Mouse (Mus musculus) neural tube, embryonic 14.5 days (tissue): ENCODE measurements around the gene Dact2. TPM values are rescaled to one million over a fixed set of nuclear protein-coding genes. Genes with fewer than 3 reads are reported as not detected.

Source experiments
- ATAC-seq: fragments of 200-750 bp; cut with Nextera tagmentation; 2 replicates; pipeline ENCODE4 v1.8.0; 2017; ENCODE audit warnings: low read depth, mild to moderate bottlenecking, moderate TSS enrichment, moderate library complexity
- H3K27ac ChIP-seq: fragments of 300-500 bp; sonication (generic); 2 replicates; pipeline ENCODE4 v1.5.1; 2014; ENCODE audit warnings: low read depth, mild to moderate bottlenecking, control low read depth, low read length, moderate library complexity, mixed read lengths
- H3K27me3 ChIP-seq: fragments of 300-500 bp; sonication (generic); 2 replicates; pipeline ENCODE4 v1.6.1; 2014; ENCODE audit warnings: low read length; ENCODE audit not compliant: control insufficient read depth, insufficient read depth
- H3K36me3 ChIP-seq: fragments of 300-500 bp; sonication (generic); 2 replicates; pipeline ENCODE4 v1.6.1; 2014; ENCODE audit warnings: low read length, mixed read lengths; ENCODE audit not compliant: control insufficient read depth, insufficient read depth
- H3K4me1 ChIP-seq: fragments of 300-500 bp; sonication (generic); 2 replicates; pipeline ENCODE4 v1.6.1; 2014; ENCODE audit warnings: low read length; ENCODE audit not compliant: control insufficient read depth, insufficient read depth
- H3K4me2 ChIP-seq: fragments of 300-500 bp; sonication (generic); 2 replicates; pipeline ENCODE4 v1.6.1; 2014; ENCODE audit warnings: mild to moderate bottlenecking, low read depth, low read length, control low read depth
- H3K4me3 ChIP-seq: fragments of 300-500 bp; sonication (generic); 2 replicates; pipeline ENCODE4 v1.5.1; 2014; ENCODE audit warnings: low read depth, low read length, control low read depth, mixed read lengths
- H3K9ac ChIP-seq: fragments of 300-500 bp; sonication (generic); replicated peaks from 2 replicates; pipeline ENCODE4 v1.6.1; 2014; ENCODE audit warnings: low read depth, mild to moderate bottlenecking, control low read depth, low read length, mixed read lengths
- H3K9me3 ChIP-seq: fragments of 300-500 bp; sonication (generic); 2 replicates; pipeline ENCODE4 v1.6.1; 2016; ENCODE audit warnings: low read length; ENCODE audit not compliant: control insufficient read depth
- whole genome bisulfite sequencing: fragments of 180-500 bp; shearing (Covaris S2); extraction: QIAGEN DNeasy Blood & Tissue Kit; methylation state at CpG from one replicate; pipeline ENCODE4 v1.1.7; 2014; 5-methylcytosine and 5-hydroxymethylcytosine counted together
- polyA plus RNA-seq: library from polyadenylated mRNA; unstranded; fragments of >200 nt; fragmentation: Nextera tagmentation; extraction: Ambion mirVana; gene quantifications from 2 replicates; pipeline ENCODE4 v1.2.1, GENCODE M21; 2014

Gene Dact2
- polyA plus RNA-seq, 1 experiment from 2014 or later = 3.2 TPM

DNA sequence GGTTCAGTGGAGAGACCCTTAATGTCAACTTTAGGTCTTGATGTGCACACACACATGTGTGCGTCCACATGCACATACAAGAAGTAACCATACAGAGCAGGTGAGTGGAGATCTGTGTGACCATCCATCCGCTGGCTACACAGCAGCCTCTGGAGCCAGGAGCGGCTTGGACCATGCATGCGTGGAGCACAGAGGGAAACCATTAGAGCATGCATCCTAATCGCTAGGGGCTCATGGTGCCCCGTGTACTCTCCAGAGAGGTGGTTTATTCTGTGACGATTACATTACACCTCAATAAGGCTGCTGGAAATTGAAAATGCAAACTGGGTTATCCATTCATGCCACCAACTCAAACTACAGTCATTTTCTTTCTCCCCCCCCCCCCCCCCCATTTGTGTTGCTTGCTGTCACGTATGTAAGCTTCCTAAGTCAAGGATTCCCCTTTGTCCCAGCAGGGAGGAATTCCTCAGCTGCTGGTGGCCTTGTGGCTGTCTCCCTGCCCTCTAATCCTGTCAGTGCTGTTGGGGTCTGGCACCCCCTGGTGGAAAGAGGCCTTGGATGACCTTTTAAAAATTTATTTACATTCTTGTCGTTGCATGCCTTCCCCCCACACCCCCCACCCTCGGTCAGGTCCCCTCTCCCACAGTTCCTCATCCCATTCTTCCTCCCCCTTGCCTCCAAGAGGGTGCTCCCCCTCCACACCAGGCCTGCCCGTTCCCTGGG, 17.9 kb upstream of the Dact2 start:
- H3K36me3 ChIP-seq = no peaks in the 10 kb centered on the region
- H3K27ac ChIP-seq = no peak overlapping the region
- no peaks in the 10 kb centered on the region for H3K4me1 ChIP-seq
- H3K4me2 ChIP-seq = no peak overlapping the region
- 36% methylated on average over 11 of the region's 11 CpGs for WGBS
- no peak overlapping the region for H3K4me3 ChIP-seq
- ATAC-seq = no peak
- H3K27me3 ChIP-seq = no peaks in the 10 kb centered on the region
- no peak overlapping the region for H3K9ac ChIP-seq
- no peaks in the 10 kb centered on the region for H3K9me3 ChIP-seq

- H3K9me3 ChIP-seq = no peaks in the 10 kb centered on the region
- no peaks in the 10 kb centered on the region for H3K4me1 ChIP-seq
- ATAC-seq = peak; percentile 49; the same call in 1 of the 2 replicates
- no peaks in the 10 kb centered on the region for H3K27me3 ChIP-seq
- no peak overlapping the region for H3K27ac ChIP-seq
- no peak overlapping the region for H3K4me3 ChIP-seq
- H3K4me2 ChIP-seq = no peak overlapping the region
- H3K9ac ChIP-seq = no peak overlapping the region
- no peaks in the 10 kb centered on the region for H3K36me3 ChIP-seq
- WGBS = 66% methylated on average over 7 of the region's 7 CpGs
These were observed 16.6 kb upstream of the Dact2 start for GRCm38 (mm10) chr17:14220606-14221202.

GRCm38 (mm10) chr17:14213976-14214529, 9.9 kb upstream of the Dact2 start:
- H3K4me3 ChIP-seq = no peak overlapping the region
- WGBS = 73% methylated on average over 3 of the region's 3 CpGs
- no peak overlapping the region for H3K9ac ChIP-seq
- no peak overlapping the region for H3K4me2 ChIP-seq
- H3K4me1 ChIP-seq = no peaks in the 10 kb centered on the region
- no peaks in the 10 kb centered on the region for H3K9me3 ChIP-seq
- H3K27me3 ChIP-seq = no peaks in the 10 kb centered on the region
- no peak overlapping the region for H3K27ac ChIP-seq
- H3K36me3 ChIP-seq = no peaks in the 10 kb centered on the region
- no peak for ATAC-seq

DNA sequence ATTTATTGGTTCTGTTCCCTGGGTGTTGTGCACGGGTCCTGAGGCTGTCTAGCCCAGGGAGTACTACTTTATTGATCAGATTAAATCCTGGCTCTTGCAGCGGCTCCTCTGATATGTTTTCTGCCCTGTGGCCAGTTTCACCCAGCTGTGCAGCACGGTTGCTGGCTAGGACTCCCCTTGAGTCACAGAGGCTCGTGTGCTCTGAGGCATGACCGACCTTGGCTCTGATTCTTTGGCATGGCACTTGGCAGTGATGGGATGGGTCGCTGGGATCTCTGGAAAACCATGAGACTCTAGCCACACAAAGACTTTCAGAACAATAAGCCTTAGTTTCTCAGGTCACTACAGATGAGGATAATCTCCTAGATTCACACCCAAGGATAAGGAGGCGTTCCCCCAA, 8.7 kb upstream of the Dact2 start:
- Histone ChIP-seq H3K4me3 (no peak overlapping the region), H3K9me3 (no peaks in the 10 kb centered on the region), H3K36me3 (no peaks in the 10 kb centered on the region), H3K27ac (no peak overlapping the region), H3K4me2 (no peak overlapping the region), H3K4me1 (no peaks in the 10 kb centered on the region), H3K27me3 (no peaks in the 10 kb centered on the region), H3K9ac (no peak overlapping the region)
- ATAC-seq = no peak
- WGBS = 73% methylated on average over 7 of the region's 7 CpGs

- H3K9me3 ChIP-seq = no peaks in the 10 kb centered on the region
- no peak overlapping the region for H3K9ac ChIP-seq
- no peak for ATAC-seq
- H3K4me3 ChIP-seq = no peak overlapping the region
- H3K27me3 ChIP-seq = peaks cover 28% of the 10 kb centered on the region
- no peak overlapping the region for H3K27ac ChIP-seq
- no peak overlapping the region for H3K4me2 ChIP-seq
- H3K4me1 ChIP-seq = peaks cover 10% of the 10 kb centered on the region; the same call in 1 of the 2 replicates
- no peaks in the 10 kb centered on the region for H3K36me3 ChIP-seq
- WGBS = 19% methylated on average over 5 of the region's 5 CpGs
These were observed 3.0 kb upstream of the Dact2 start for GRCm38 (mm10) chr17:14207093-14207561.

- no peaks in the 10 kb centered on the region for H3K9me3 ChIP-seq
- H3K4me3 ChIP-seq = no peak overlapping the region
- H3K27ac ChIP-seq = no peak overlapping the region
- no peak overlapping the region for H3K9ac ChIP-seq
- ATAC-seq = peak; percentile 28; the same call in 1 of the 2 replicates
- H3K27me3 ChIP-seq = peaks cover 32% of the 10 kb centered on the region
- no peaks in the 10 kb centered on the region for H3K36me3 ChIP-seq
- 33% methylated on average over 3 of the region's 3 CpGs for WGBS
- H3K4me2 ChIP-seq = no peak overlapping the region
- peaks cover 15% of the 10 kb centered on the region; the same call in 1 of the 2 replicates for H3K4me1 ChIP-seq
These were observed 2.0 kb upstream of the Dact2 start for GRCm38 (mm10) chr17:14206062-14206461.

- no peaks in the 10 kb centered on the region for H3K36me3 ChIP-seq
- no peak overlapping the region for H3K9ac ChIP-seq
- H3K4me3 ChIP-seq = no peak overlapping the region
- WGBS = 84% methylated on average over 3 of the region's 3 CpGs
- H3K4me1 ChIP-seq = peaks cover 15% of the 10 kb centered on the region; the same call in 1 of the 2 replicates
- no peak for ATAC-seq
- no peak overlapping the region for H3K4me2 ChIP-seq
- H3K27ac ChIP-seq = no peak overlapping the region
- H3K9me3 ChIP-seq = no peaks in the 10 kb centered on the region
- H3K27me3 ChIP-seq = peaks cover 32% of the 10 kb centered on the region
These were observed 1.1 kb upstream of the Dact2 start for GRCm38 (mm10) chr17:14205236-14205635.

GRCm38 (mm10) chr17:14203121-14203941, 773 bp downstream of the Dact2 start:
- H3K4me2 ChIP-seq = peak overlapping the region; percentile 90
- H3K27ac ChIP-seq = peak overlapping the region; percentile 34; the same call in 1 of the 2 replicates
- WGBS = 1% methylated on average over 72 of the region's 97 CpGs
- no peaks in the 10 kb centered on the region for H3K9me3 ChIP-seq
- peak; percentile 70 for ATAC-seq
- H3K4me3 ChIP-seq = peak overlapping the region; percentile 64
- peaks cover 32% of the 10 kb centered on the region for H3K27me3 ChIP-seq
- no peaks in the 10 kb centered on the region for H3K36me3 ChIP-seq
- peak overlapping the region; percentile 68 for H3K9ac ChIP-seq
- peaks cover 15% of the 10 kb centered on the region; the same call in 1 of the 2 replicates for H3K4me1 ChIP-seq
